In the genomic region with DNA sequence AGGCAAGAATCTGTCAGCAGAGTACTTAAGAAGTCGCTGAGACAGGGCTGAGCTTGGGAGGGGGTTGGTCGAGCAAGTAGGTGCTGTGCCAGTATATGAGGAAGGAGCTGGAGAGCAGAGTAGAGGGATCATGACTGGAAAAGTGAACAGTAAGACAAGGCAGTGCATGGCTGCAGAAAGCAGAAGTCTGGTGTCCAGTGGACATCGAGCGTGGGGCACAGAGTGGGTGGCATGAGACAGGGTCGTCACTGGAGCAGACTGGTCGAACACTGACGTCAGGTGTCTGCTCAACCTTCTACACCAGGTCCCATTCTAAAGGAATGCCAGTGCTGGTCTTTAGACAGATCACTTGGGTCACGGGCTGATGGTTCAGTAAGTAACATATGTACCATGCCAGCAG, we compare ENCODE assay signal across 12 mouse cellular contexts.
"Had no signal": no experiment of that assay in that cellular context is flagged by ENCODE, and none has a peak within 500 bp of the region (broad histone marks: within the 10 kb centered on the region; RNA-seq: fewer than 3 reads in every experiment).

No protein-coding gene starts in this region.

- H3K27me3 ChIP-seq: liver, embryonic 13.5 days had no signal

- H3K36me3 ChIP-seq: liver, embryonic 13.5 days had no signal

- H3K9me3 ChIP-seq: liver, embryonic 13.5 days had no signal

- H3K4me3 ChIP-seq: left cerebral cortex, adult 2 months; liver, embryonic 13.5 days had no signal

- DNase-seq: kidney, adult 18-20 months; kidney, postnatal 10 days; kidney, postnatal 36 days; layer of hippocampus, postnatal 36 days; liver, embryonic 13.5 days; lung, adult 2 months; lung, postnatal 14 days; lung, postnatal 4 days; midbrain, embryonic 14.5 days; thymus, adult 2 months; thymus, postnatal 36 days had no signal

- H3K4me1 ChIP-seq: liver, embryonic 13.5 days had no signal
